Mouse (Mus musculus): Measurements from ENCODE around the gene Dclre1c. TPM values are rescaled to one million over a fixed set of nuclear protein-coding genes. Genes with fewer than 3 reads are reported as not detected.

Dclre1c gene
- total RNA-seq, 1 experiment from 2014 or later = 9.1 TPM

GRCm38 (mm10) chr2:3474361-3474805 is 50.5 kb downstream of the Dclre1c start:
- ATAC-seq (replicated peaks; ENCODE audit: low read depth, poor library complexity, severe bottlenecking) = peak; percentile 26; the same call in 1 of the 2 replicates

- ATAC-seq (replicated peaks; ENCODE audit: low read depth, poor library complexity, severe bottlenecking) = peak; percentile 92
These were observed 50.9 kb downstream of the Dclre1c start, which contains the start of gene Suv39h2 for GRCm38 (mm10) chr2:3474861-3475283. Suv39h2 (minus strand) TSS chr2:3475031.

- peak; percentile 7; the same call in 1 of the 2 replicates for ATAC-seq (replicated peaks; ENCODE audit: low read depth, poor library complexity, severe bottlenecking)
These were observed 51.9 kb downstream of the Dclre1c start for GRCm38 (mm10) chr2:3475746-3476251.

GRCm38 (mm10) chr2:3480239-3480638 is 56.3 kb downstream of the Dclre1c start:
- peak; percentile 76; the same call in 1 of the 2 replicates for ATAC-seq (replicated peaks; ENCODE audit: low read depth, poor library complexity, severe bottlenecking)

GRCm38 (mm10) chr2:3489816-3490215 is 65.9 kb downstream of the Dclre1c start:
- no peak for ATAC-seq (replicated peaks; ENCODE audit: low read depth, poor library complexity, severe bottlenecking)

GRCm38 (mm10) chr2:3493833-3494409 is 70.0 kb downstream of the Dclre1c start:
- peak; percentile 32; the same call in 1 of the 2 replicates for ATAC-seq (replicated peaks; ENCODE audit: low read depth, poor library complexity, severe bottlenecking)

- ATAC-seq (replicated peaks; ENCODE audit: low read depth, poor library complexity, severe bottlenecking) = no peak
These were observed 75.6 kb downstream of the Dclre1c start for GRCm38 (mm10) chr2:3499543-3499942.

- ATAC-seq (replicated peaks; ENCODE audit: low read depth, poor library complexity, severe bottlenecking) = peak; percentile 58
These were observed 77.0 kb downstream of the Dclre1c start for GRCm38 (mm10) chr2:3500886-3501285.

GRCm38 (mm10) chr2:3512076-3512475 is 88.1 kb downstream of the Dclre1c start:
- ATAC-seq (replicated peaks; ENCODE audit: low read depth, poor library complexity, severe bottlenecking) = peak; percentile 28

- peak; percentile 93 for ATAC-seq (replicated peaks; ENCODE audit: low read depth, poor library complexity, severe bottlenecking)
These were observed 88.9 kb downstream of the Dclre1c start, which contains the start of the genes Gm45902, Hspa14 and Cdnf for GRCm38 (mm10) chr2:3512552-3513454. Gm45902 (minus strand) TSS chr2:3512790. Hspa14 (minus strand) TSS chr2:3512814. Cdnf (plus strand) TSS chr2:3513030.

Other genes starting within 250 kb of the Dclre1c start
- gene Nmt2, start 139.9 kb upstream of the Dclre1c start, total RNA-seq (2017) = 38.6 and 41.7 TPM in 2 replicates
- 8.6 and 15.4 TPM in 2 replicates for gene Rpp38, start 91.5 kb upstream of the Dclre1c start, total RNA-seq (2017)
- 1.7 TPM in 1 of 2 replicates, not detected in the other for gene Acbd7, start 88.0 kb upstream of the Dclre1c start, total RNA-seq (2017)
- not detected in 2 replicates for gene Olah, start 26.9 kb upstream of the Dclre1c start, total RNA-seq (2017)
- not detected in 2 replicates for gene Meig1, start 1.5 kb upstream of the Dclre1c start, total RNA-seq (2017)
- gene Suv39h2, start 50.9 kb downstream of the Dclre1c start, total RNA-seq (2017) = 15.7 and 20.0 TPM in 2 replicates
- gene Gm45902, start 88.7 kb downstream of the Dclre1c start, total RNA-seq (2017) = 12.2 and 15.4 TPM in 2 replicates
- gene Hspa14, start 88.7 kb downstream of the Dclre1c start, total RNA-seq (2017) = 134 and 176 TPM in 2 replicates
- 0.58 and 1.6 TPM in 2 replicates for gene Cdnf, start 88.9 kb downstream of the Dclre1c start, total RNA-seq (2017)
- gene Fam107b, start 146.4 kb downstream of the Dclre1c start, total RNA-seq (2017) = 812 and 826 TPM in 2 replicates

All from common myeloid progenitor, adult 5-6 weeks (primary cell).